Mouse (Mus musculus) C2C12 (cell line): ENCODE data around the gene Ly6g6f. TPM values are rescaled to one million over a fixed set of nuclear protein-coding genes. Genes with fewer than 3 reads are reported as not detected.

ENCODE experiments used
- H3K27me3 ChIP-seq: one replicate; pipeline ENCODE4 v1.6.1; 2011; ENCODE audit not compliant: control insufficient read depth, insufficient read depth, insufficient read length
- H3K36me3 ChIP-seq: one replicate; pipeline ENCODE4 v1.6.1; 2011; ENCODE audit not compliant: control insufficient read depth, insufficient read depth
- H3K4me3 ChIP-seq: one replicate; pipeline ENCODE4 v1.5.1; 2011; ENCODE audit warnings: mild to moderate bottlenecking, control low read depth; ENCODE audit not compliant: poor library complexity, insufficient read depth, severe bottlenecking
- H3K79me2 ChIP-seq: one replicate; pipeline ENCODE4 v1.6.1; 2011; ENCODE audit not compliant: control insufficient read depth, insufficient read depth
- H3K79me3 ChIP-seq: one replicate; pipeline ENCODE4 v1.6.1; 2011; ENCODE audit warnings: low read depth, control low read depth
- H3ac ChIP-seq: one replicate; pipeline ENCODE3; 2011; ENCODE audit warnings: low read depth; ENCODE audit not compliant: control insufficient read depth, insufficient read length
- CEBPB ChIP-seq: IDR thresholded peaks from one replicate; pipeline ENCODE4 v1.6.1; 2011; ENCODE audit warnings: low read depth, mild to moderate bottlenecking, control low read depth, moderate library complexity
- CTCF ChIP-seq: IDR thresholded peaks from one replicate; pipeline ENCODE4 v1.5.1; 2011; ENCODE audit not compliant: control insufficient read depth, insufficient read depth, insufficient read length
- FOSL1 ChIP-seq: IDR thresholded peaks from one replicate; pipeline ENCODE4 v1.8.0; 2011; ENCODE audit warnings: mild to moderate bottlenecking, low read length; ENCODE audit not compliant: poor library complexity, insufficient read depth, severe bottlenecking
- MAX ChIP-seq: IDR thresholded peaks from one replicate; pipeline ENCODE4 v1.6.1; 2011; ENCODE audit warnings: mild to moderate bottlenecking, control low read depth
- MYOD1 ChIP-seq: IDR thresholded peaks from one replicate; pipeline ENCODE4 v1.6.1; 2011; ENCODE audit warnings: low read depth; ENCODE audit not compliant: control insufficient read depth, insufficient read length
- MYOG ChIP-seq: IDR thresholded peaks from one replicate; pipeline ENCODE4 v1.6.1; 2011; ENCODE audit not compliant: control insufficient read depth, insufficient read length; ENCODE audit errors: extremely low read depth
- USF1 ChIP-seq: IDR thresholded peaks from one replicate; pipeline ENCODE4 v1.6.1; 2011; ENCODE audit warnings: low read depth, mild to moderate bottlenecking, control low read depth, moderate library complexity
- long read RNA-seq, 2 experiments: library from polyadenylated mRNA; unstranded; transcript quantifications; one replicate each; pipeline ENCODE4 v2.0.0; 2019 to 2020
- polyA plus RNA-seq: library from polyadenylated mRNA; unstranded; fragments of >200 nt; fragmentation: generic; extraction: Trizol; gene quantifications from one replicate; pipeline ENCODE4 v1.2.1, GENCODE M21; 2012; ENCODE audit warnings: missing spikeins

Ly6g6f gene
- polyA plus RNA-seq = not detected
- long read RNA-seq, experiment 1 = 0 reads
- long read RNA-seq, experiment 2 = 0 reads

GRCm38 (mm10) chr17:35085208-35085865 lies at the start of gene Ly6g6f:
TSS of gene Ly6g6f (minus strand) at chr17:35085610.
- Histone ChIP-seq H3K79me2 (peaks cover 9% of the 10 kb centered on the region), H3K27me3 (peaks cover 8% of the 10 kb centered on the region), H3K79me3 (no peaks in the 10 kb centered on the region), H3K36me3 (no peaks in the 10 kb centered on the region), H3ac (no peak within 1 kb of the TSS), H3K4me3 (no peak within 1 kb of the TSS)
- TF ChIP-seq CEBPB (no peak), FOSL1 (no peak), CTCF (no peak), USF1 (no peak), MAX (no peak), MYOG (no peak), MYOD1 (no peak)

- Histone ChIP-seq H3K36me3 (peaks cover 15% of the 10 kb centered on the region), H3K79me2 (peaks cover 47% of the 10 kb centered on the region), H3ac (peak within 1 kb of the TSS; percentile 70), H3K79me3 (peaks cover 43% of the 10 kb centered on the region), H3K4me3 (peak within 1 kb of the TSS; percentile 81), H3K27me3 (no peaks in the 10 kb centered on the region)
- TF ChIP-seq MAX (peak; percentile 99), MYOD1 (no peak)
Measured at GRCm38 (mm10) chr17:35134801-35135590, 49.6 kb upstream of the Ly6g6f start, which contains the start of gene Bag6. TSS of gene Bag6 (plus strand) at chr17:35135178.

GRCm38 (mm10) chr17:35133517-35133916 lies 48.1 kb upstream of the Ly6g6f start:
- H3K4me3 ChIP-seq = no peak overlapping the region
- no peaks in the 10 kb centered on the region for H3K27me3 ChIP-seq
- peaks cover 30% of the 10 kb centered on the region for H3K79me3 ChIP-seq
- TF ChIP-seq CEBPB (no peak), USF1 (no peak), CTCF (no peak), FOSL1 (no peak), MYOD1 (no peak), MAX (no peak), MYOG (no peak)
- H3K79me2 ChIP-seq = peaks cover 40% of the 10 kb centered on the region
- H3K36me3 ChIP-seq = peaks cover under 1% of the 10 kb centered on the region
- no peak overlapping the region for H3ac ChIP-seq

GRCm38 (mm10) chr17:35132174-35132560 lies 46.8 kb upstream of the Ly6g6f start:
- Histone ChIP-seq H3K4me3 (no peak overlapping the region), H3K27me3 (no peaks in the 10 kb centered on the region), H3ac (no peak overlapping the region), H3K79me2 (peaks cover 40% of the 10 kb centered on the region), H3K36me3 (peaks cover 5% of the 10 kb centered on the region), H3K79me3 (peaks cover 27% of the 10 kb centered on the region)
- TF ChIP-seq CEBPB (no peak), CTCF (no peak), MAX (no peak), MYOD1 (no peak), MYOG (no peak), USF1 (no peak), FOSL1 (no peak)

GRCm38 (mm10) chr17:35131500-35132173 lies 46.2 kb upstream of the Ly6g6f start, which contains the start of gene Apom:
TSS of gene Apom (minus strand) at chr17:35132050.
- H3K36me3 ChIP-seq = peaks cover 5% of the 10 kb centered on the region
- H3K4me3 ChIP-seq = no peak within 1 kb of the TSS
- TF ChIP-seq FOSL1 = no peak
- TF ChIP-seq CTCF = no peak
- no peak within 1 kb of the TSS for H3ac ChIP-seq
- H3K79me2 ChIP-seq = peaks cover 40% of the 10 kb centered on the region
- H3K79me3 ChIP-seq = peaks cover 27% of the 10 kb centered on the region
- H3K27me3 ChIP-seq = no peaks in the 10 kb centered on the region
